Mouse (Mus musculus): ENCODE measurements around the gene Bpgm.

Bpgm gene

DNA sequence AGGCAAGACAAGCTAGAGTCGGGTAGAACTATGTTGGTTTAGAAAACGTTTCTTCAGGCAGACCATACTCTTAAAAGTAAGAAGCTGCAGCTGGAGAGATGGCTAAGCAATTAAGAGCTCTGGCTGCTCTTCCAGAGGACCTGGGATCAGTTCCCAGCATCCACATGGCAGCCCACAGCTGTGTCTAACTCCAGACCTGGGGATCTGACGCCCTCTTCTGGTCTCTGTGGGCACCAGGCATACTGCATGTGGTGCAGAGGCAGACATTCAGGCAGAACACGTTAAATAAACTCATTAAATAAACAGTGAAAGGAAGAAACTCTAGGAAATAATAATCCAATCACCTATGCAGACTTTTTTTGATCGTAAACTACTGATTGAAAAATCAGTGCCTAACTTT lies 7.4 kb downstream of the Bpgm start:
- in situ Hi-C loops (cut with MboI, MseI): no loop called here

DNA sequence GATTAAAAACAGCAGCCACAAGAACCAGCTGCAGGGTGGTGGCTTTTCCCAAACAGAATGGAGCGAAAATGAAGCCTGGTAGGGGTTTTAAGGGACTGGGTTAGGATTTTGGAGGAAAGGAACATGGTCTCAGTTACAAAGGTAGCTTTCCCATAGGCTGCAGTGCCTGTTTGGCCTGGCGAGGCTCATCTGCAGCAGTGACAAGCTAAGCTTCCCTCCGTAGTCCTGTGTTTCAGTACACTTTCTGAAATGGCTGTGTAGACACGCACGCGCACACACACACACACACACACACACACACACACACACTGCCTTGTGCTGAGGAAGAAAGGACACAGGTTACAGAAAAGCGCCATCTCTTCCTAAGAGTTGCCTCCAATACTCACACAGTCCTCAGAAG lies 7.8 kb downstream of the Bpgm start:
- in situ Hi-C loops (cut with MboI, MseI): no loop called here

DNA sequence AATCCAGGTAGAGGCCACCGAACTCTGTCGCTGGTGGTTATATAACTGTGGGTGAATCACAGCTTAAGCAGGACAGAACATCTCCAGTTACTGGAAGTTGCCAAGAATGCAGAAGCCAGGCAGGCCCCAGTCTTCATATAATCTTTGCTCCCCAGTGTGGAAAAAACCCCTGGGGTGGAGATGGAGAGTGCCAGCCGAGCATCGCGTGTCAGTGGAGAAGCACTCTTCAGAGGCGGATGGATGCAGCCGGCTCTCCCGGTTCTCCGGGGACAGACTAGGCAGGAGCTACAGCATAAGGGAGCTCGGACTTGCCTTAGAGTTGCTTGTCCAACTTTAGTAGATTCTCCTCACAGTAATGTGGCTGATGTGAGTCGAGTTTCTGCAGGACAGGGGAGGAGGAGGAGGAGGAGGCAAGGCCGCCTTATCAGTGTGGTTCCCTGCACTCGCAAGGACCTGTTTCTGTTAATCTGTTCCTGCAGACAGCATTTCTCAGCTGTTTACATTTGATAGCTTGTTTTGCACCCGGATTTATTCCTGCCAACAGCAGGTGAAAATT lies 10.1 kb downstream of the Bpgm start:
- in situ Hi-C loops (cut with MboI, MseI): no loop called here

DNA sequence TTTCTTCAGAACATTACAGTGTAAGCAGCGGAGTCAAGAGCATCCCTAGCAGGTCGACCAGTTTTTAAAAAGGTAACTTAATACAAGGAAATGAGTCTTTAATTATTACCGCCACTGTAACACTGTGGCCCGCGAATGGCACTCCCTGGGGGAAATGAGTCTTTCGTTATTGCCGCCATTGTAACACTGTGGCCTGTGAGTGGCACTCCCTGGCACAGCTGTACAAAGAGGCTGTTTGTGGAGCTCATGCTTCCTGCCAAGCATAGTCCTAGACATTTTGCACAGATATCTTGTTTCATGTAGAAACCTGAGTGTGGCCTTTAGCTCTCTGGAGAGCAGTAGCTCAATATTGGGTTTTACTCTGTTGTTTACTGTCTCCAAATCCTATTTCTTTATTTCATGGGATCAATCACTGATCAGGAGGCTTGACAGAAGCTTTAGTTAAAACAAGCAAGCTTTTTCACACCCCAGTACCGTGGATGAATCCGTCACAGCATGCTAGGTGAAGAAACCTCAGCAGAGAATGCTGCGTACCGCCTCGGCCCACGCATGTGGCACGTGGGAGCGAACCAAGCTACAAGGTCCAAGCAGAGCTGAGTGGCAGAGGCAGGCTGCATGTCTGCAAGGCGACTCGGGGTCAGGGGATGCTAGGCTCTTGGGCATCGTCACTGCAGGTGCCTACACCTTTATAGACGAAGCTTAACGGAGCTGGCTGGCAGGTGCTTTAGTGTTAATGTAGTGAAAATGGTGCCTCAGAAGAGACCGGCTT lies 17.5 kb downstream of the Bpgm start:
- in situ Hi-C loops (cut with MboI, MseI): no loop called here

DNA sequence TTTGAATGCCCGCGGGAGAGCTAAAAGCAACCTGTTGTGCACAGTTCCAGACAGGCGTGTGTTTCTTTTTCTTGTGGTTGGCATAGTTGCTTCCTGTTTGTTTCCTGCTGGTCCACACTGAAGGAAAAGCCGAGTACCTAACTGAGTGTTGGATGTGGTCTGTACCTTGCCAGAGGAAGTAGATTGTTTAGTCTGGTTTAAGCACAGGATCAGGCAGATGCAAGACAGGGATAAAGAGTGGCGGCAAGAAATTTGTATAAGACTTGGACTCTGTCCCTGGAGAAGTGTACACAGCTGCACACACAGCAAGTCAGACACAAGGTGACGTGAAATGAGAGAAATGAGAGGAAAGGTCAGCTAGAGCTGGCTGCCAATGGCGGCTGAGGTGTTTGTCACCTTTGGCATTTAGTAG lies 19.1 kb downstream of the Bpgm start:
- in situ Hi-C loops (cut with MboI, MseI): no loop called here

DNA sequence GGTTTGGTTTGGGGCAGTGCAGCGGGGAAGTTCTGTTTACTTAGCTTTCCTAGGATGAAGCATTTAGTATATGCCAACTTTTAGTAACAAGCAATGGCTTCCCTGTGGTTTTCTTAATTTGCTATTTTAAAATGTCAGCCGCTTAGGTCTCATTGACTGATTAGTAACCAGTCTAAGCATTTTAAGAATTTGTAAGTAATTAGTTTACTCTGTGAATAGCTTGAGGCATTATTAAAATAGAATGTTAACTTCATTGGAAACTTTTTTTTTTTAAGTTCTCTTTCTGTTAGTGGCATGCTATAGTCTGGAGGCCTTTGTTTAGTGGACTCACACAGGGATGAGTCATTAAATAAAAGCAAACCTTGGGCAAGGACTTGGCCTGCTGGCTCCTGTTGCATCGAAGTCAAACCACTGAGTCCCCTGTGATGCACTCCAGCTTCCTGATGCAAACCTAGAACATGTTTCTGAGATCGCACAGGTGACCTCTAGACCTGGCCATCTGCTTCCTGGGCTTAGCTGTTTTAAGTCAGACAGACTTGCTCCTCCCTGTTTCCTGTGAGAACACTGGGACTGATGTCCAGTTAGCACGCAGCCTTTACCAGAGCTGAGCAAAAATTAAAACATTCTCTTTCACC lies 22.1 kb downstream of the Bpgm start:
- in situ Hi-C loops (cut with MboI, MseI): no loop called here

DNA sequence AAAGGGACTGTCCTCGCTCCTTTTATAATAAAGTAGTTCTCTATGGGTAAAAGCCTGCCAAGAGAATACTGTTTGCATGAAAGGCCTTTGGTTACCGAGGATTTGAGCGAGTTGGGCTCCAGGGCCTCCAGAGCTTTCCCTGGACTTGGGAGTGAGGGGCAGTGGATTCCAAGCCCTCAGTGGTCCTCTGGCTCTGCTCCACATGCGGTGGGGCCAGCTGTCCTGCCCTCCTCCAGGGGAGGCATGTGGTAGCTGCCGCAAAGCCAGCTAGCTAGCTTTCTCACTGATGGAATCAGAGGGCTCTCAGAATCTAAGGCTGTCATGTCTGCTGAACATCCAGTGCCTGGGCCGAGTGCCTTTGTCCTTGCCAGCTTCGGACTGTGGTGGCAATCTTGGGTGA lies 26.3 kb downstream of the Bpgm start:
- in situ Hi-C loops (cut with MboI, MseI): no loop called here

DNA sequence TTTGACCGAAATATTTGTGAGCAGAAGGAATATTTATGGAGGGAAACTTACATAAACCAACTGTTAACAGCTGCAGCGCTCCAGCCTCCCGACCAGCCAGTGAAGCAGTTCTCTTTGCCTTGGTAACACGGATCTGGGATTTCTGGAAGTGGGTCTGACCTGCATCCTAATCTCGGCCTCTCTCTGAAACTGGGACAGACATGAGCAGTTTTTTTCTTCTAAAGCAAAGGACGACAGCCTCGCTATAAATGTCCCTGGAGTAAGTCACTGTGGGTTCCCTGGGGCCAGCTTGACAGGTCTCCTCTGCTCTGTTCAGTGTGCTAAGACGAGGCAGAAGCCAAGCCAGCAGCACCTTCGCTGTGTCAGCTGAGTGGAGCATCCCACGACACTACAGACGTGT lies 29.9 kb downstream of the Bpgm start:
- in situ Hi-C loops (cut with MboI, MseI): no loop called here

DNA sequence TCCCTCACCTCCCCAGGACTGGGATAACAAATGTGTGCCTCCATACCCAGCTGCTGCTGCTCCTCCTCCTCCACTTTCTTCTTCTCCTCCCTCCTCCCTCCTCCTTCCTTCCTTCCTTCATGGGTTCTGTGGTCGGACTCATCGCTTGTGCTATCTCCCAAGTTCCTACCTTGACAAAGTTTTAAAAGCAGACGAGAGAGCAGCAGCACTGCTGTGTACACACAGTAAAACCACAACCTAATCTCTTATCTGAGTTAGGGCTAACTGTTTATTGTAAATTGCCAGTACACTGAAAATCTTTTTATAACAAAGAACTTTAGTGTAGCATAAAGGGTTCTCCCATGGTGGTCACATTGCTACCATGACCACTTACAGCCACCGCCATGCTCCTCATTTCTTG lies 31.6 kb downstream of the Bpgm start:
- in situ Hi-C loops (cut with MboI, MseI): no loop called here

DNA sequence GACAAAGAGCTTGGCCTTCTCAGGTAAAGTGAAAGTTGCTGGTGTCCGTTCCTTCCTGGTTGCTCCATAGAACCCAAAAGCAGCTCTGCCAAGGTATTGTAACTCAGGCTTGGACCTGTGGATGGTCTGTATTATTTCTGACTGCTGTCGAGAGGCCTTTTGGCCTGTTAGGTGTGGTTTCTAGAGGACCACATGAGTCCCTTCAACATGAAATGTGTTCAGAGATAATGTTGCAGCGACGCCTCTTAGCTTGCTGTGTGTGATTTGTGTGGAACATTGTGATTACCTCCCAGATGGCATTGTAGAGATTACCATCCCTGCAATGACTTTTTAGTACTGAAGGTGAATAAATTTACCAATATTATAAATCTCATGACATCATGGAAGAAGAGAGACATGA lies 32.0 kb downstream of the Bpgm start:
- in situ Hi-C loops (cut with MboI, MseI): no loop called here

DNA sequence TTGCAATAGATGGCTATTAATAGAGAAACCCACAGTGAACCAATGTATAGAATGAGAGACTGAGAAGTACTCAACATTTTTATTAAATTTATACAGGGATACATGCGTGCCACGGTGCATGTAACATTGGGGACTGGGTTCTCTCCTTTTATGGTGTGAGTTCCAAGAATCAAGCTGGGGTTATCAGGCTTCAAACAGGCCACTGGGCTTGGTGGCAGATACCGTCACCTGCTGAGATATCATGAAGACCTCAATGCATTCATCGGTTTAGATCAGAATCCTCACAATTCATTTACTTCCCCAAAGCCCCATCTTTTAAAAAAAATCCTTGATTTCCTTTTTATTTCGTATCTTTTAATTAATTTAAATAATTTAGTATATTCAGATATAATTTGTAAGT lies 34.3 kb downstream of the Bpgm start:
- in situ Hi-C loops (cut with MboI, MseI): loop anchor here (10.0 kb wide), 2 partner anchors 245 to 405 kb away; partner anchors contain the start of gene Wdr91

DNA sequence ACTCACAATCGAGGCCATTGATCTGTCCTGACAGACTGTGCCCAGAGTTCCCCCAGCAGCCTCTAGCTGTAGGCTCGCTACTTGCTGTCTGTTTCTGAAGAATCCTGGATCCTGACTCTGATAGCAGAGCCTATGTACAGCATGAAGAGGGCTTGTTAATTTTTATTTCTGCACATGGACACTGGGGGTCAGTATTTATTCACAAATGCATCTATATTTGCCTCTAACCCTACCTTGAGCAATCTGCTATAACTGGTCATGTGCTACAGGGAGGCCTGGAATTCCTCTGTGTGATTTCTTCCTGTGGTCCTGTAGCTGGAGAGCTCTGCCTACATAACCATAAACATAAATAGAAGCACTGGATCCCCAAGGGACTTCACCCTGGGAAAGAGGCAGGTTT lies 35.4 kb downstream of the Bpgm start:
- in situ Hi-C loops (cut with MboI, MseI): loop anchor here (10.0 kb wide), 2 partner anchors 243 to 403 kb away; partner anchors contain the start of gene Wdr91

DNA sequence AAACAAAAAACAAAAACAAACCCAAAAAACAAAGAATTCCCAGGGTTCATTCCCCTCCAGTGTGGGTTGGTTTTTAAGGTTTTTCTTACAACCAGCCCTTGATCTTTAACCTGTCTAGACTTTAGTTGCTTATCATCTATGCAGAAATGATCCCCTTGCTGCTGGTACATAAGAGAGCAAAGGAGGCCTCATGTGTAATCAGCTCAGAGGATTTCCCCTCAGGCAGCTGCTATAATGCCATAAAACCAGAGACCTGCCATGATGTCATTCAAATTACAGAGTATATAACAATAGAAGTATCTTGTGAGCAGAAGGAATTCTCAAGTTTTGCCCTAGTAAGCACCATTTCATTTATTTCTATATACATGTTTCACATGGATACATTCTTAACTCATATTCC lies 36.7 kb downstream of the Bpgm start:
- in situ Hi-C loops (cut with MboI, MseI): loop anchor here (10.0 kb wide), 2 partner anchors 242 to 402 kb away; partner anchors contain the start of gene Wdr91

DNA sequence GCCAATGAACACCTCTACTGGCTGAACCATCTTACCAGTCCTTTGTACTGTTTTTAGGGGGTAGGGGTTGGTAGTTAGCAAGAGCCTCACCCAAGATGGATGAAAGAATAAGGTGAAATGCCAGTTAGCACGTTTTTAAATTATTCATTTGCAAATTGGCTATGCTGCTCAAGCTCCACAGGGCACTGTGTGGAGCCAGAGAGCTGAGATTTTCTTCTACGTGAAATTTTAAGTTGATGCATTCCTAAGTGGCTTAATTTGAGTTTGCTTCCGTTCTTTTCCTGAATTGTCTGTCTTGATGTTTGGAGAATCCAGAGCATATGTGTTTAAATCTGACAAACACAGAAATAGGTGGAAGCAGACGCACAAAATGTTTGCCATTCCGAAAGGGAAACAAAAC lies 38.6 kb downstream of the Bpgm start:
- in situ Hi-C loops (cut with MboI, MseI): loop anchor here (10.0 kb wide), 2 partner anchors 240 to 400 kb away; partner anchors contain the start of gene Wdr91

DNA sequence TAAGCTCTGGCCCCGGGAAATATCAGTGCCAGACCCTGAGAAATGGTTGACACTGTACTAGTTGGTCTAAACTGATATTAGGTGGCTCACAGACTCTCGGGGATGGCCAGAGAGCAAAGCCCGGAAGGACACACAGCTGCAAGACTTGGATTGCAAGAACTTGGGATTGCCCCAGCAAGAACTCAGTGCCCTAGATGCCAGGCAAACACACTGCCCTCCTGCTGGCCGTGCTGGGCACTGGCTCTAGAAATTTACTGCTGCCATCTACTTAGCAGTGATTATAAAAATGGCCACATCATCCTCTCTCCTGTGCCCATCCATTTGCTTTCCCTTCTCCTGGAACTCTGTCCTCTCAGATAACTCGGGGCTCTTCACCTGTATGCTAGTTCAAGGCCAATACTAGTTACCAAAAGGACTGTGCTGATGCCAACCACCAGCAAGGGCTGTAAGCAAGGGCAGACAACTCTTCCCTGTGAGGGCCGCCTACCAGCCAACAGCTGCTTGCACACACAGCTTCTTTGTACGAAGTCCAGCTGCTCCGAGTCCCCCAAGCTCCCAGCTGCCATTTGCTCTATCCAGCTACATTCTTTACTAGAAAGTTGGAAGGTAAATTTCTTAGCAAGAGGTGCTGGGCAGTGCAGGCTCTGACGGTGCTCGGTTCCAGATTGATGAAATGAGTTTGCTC lies 39.2 kb downstream of the Bpgm start:
- in situ Hi-C loops (cut with MboI, MseI): loop anchor here (10.0 kb wide), 2 partner anchors 240 to 400 kb away; partner anchors contain the start of gene Wdr91

DNA sequence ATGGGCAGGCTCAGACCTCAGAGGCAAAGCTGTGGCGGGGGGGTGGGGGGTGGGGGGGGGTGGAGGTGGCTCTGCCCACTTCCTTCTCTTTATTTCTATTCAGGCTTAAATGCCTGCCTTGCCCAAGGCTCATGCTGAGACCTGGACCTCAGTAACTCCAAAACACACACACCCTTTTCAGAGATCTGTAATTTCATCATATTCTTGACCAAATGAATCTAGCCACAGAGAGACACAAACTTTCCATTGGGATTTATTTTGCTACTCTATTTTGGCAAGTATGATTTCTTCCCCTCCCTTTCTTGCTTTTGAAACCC lies 39.7 kb downstream of the Bpgm start:
- in situ Hi-C loops (cut with MboI, MseI): loop anchor here (10.0 kb wide), 2 partner anchors 239 to 399 kb away; partner anchors contain the start of gene Wdr91

DNA sequence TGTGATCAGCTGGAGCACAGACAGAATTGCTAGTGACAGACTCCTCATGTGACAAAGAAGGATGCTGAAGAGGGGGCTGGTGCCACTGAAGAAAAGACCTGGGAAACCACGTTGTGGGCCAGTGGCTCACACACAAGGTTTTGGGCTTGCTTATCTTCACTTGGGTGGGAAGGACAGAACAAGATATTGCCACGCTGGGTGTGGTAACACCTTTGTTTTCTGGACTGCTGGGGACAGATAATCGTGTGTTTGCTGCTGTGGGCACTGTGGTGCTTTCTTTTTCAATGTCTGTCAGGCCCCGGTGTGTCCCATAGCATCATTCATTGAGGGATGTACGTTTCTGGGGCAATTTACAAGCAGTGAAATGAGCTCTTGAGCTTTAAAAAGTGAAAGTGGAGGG lies 41.7 kb downstream of the Bpgm start:
- in situ Hi-C loops (cut with MboI, MseI): loop anchor here (10.0 kb wide), 2 partner anchors 237 to 397 kb away; partner anchors contain the start of gene Wdr91

DNA sequence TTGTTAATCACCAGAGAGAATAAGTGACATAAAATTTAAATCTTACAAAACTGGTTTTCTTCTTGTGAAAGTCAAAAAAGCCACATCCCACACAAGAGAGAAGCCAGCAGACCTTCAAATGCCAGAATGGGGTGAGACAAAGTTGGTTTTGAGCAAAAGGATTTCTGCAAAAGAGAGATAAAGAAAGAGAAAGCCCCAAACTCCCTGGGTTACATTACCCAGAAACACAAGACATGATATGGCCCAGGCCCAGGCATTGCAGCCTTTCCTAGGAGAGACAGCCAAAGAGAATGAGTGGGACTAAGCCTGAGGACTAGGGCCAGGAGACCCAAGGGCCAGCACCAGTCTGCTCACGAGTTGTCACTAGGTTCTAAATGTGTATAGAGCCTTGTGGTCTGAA lies 43.1 kb downstream of the Bpgm start:
- in situ Hi-C loops (cut with MboI, MseI): loop anchor here (10.0 kb wide), 2 partner anchors 236 to 396 kb away; partner anchors contain the start of gene Wdr91

DNA sequence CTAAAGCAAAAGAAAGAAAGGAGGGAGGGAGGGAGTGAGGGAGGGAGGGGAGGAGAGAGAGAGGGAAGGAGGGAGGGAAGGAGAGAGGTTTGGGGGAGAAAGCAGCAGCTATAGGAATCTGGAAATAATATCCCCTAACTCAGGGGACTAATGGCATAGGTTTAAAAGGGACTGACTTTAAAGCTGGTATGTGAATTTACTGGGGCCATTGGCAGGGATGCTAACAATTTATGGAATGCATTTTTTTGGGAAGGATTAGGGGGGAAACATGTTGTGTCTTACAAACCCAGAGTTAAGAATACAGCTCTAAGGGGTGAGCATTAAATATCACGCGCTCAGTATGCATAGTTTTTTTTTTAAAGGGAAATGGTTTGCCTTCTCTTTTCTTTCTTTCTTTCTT lies 44.5 kb downstream of the Bpgm start:
- in situ Hi-C loops (cut with MboI, MseI): no loop called here

DNA sequence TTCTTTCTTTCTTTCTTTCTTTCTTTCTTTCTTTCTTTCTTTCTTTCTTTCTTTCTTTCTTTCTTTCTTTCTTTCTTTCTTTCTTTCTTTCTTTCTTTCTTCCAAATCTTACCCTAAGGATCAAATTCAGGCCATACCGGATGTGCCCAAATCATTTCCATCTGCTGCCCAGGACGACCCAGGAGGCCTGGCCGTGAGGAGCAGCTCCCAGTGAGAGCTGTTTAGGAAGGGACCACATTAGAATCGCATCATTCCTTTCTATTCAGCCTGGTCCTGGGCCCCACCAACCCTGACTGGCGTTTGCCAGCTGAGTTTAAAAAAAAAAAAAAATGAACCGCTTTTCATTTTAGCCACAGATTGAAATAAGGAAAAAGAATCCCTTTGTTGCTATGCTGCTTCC lies 44.9 kb downstream of the Bpgm start:
- in situ Hi-C loops (cut with MboI, MseI): no loop called here

DNA sequence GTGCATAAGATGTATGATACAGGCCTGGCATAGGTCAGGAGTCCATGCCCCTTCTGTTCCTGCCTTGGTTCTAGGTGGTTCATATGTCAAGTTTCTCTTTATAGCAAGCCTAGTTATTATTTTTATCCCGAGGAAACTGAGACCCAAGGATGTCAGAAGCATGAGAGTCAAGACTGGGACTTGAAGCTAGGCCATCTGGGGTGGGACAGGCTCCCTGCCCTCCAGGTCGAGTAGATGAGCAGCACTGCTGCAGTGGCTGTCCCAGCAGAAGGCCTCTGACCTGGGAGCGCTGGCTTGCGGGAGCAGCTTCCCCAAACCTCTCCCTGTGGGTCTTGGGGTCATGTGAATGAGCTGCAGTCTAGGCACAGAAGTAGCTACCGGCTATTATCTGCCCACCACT lies 47.5 kb downstream of the Bpgm start:
- in situ Hi-C loops (cut with MboI, MseI): no loop called here

DNA sequence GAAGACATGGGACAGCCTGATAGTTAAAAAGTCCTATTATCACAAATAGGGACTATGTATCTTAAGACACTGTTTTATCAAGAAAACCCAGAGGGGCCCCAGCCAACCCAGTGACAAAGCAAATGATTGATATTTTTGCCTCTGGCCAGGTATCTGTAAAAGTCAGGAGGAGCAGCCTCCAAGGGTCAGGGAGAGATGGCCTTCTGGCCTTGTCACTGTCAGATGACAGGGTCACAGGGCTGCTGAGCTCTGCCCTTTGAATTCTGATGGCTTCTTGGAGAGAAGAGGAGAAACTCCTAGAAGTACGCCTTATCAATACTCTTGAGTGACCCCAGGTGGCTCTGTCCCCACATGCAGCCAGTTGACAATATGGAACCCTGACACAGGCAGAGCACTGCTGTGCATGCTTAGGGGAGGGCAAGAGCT lies 49.5 kb downstream of the Bpgm start:
- in situ Hi-C loops (cut with MboI, MseI): no loop called here
